Mouse (Mus musculus) embryonic stem cell, embryonic (primary cell): ENCODE measurements around the gene Ccdc180.

Experiments
- CTCF ChIA-PET, 4 experiments: fragments of 300-600 bp in 2 of 4; fragments of 350-600 bp in 2 of 4; sonication (Branson Sonifier 250); formaldehyde crosslinking; loops; one replicate each; lab custom pipeline; 2022; ENCODE audit warnings: inconsistent platforms in 2 of 4; lab: Charles Lee
- POLR2A ChIA-PET, 4 experiments: fragments of 300-600 bp in 2 of 4; fragments of 350-600 bp in 2 of 4; sonication (Branson Sonifier 250); formaldehyde crosslinking; loops; one replicate each; lab custom pipeline; 2022; ENCODE audit warnings: antibody characterized with exemption in 4 of 4, inconsistent platforms in 1 of 4; lab: Charles Lee

Ccdc180 gene

GRCm38 (mm10) chr4:45956131-45956530 lies 66.0 kb downstream of the Ccdc180 start:
- ChIA-PET CTCF (no interaction called here), POLR2A (no interaction called here)

GRCm38 (mm10) chr4:45956706-45957105 lies 66.6 kb downstream of the Ccdc180 start:
- CTCF ChIA-PET = no interaction called here
- POLR2A ChIA-PET = no interaction called here

- CTCF ChIA-PET = no interaction called here
- POLR2A ChIA-PET = interaction anchor here in 3 of 4 experiments (0.6 to 1.2 kb wide), 4 partner anchors 8 to 43 kb away, joined by 3 to 4 read pairs (median 4); no protein-coding TSS in a partner anchor
These were observed 74.8 kb downstream of the Ccdc180 start, which contains the start of gene Tdrd7 for GRCm38 (mm10) chr4:45964771-45965439. TSS of gene Tdrd7 (plus strand) at chr4:45965334.

- CTCF ChIA-PET = interaction anchor here in 2 of 4 experiments (0.6 to 1.1 kb wide), 2 partner anchors 21 to 344 kb away, joined by 3 to 6 read pairs; no protein-coding TSS in a partner anchor
These were observed 75.8 kb downstream of the Ccdc180 start for GRCm38 (mm10) chr4:45965737-45966447.

GRCm38 (mm10) chr4:45966716-45967115 lies 76.6 kb downstream of the Ccdc180 start:
- ChIA-PET POLR2A (interaction anchor here in 2 of 4 experiments (0.5 to 0.7 kb wide), 2 partner anchors 219 to 539 kb away, joined by 3 to 4 read pairs; no protein-coding TSS in a partner anchor), CTCF (interaction anchor here in 2 of 4 experiments (0.5 to 1.1 kb wide), 3 partner anchors 22 to 1536 kb away, joined by 3 to 6 read pairs (median 3); no protein-coding TSS in a partner anchor)

More at GRCm38 (mm10) chr4:45965737-45966447, 75.8 kb downstream of the Ccdc180 start:
- POLR2A ChIA-PET = interaction anchor here in 2 of 4 experiments (0.6 to 1.2 kb wide), 5 partner anchors 11 to 1114 kb away, joined by 3 to 4 read pairs (median 3); no protein-coding TSS in a partner anchor

GRCm38 (mm10) chr4:45967479-45968341 lies 77.6 kb downstream of the Ccdc180 start:
- CTCF ChIA-PET = no interaction called here
- POLR2A ChIA-PET = interaction anchor here in 1 of 4 experiments (0.5 kb wide), 1 partner anchor 400 kb away, joined by 3 read pairs; no protein-coding TSS in a partner anchor

GRCm38 (mm10) chr4:45969051-45969450 lies 78.9 kb downstream of the Ccdc180 start:
- ChIA-PET CTCF (no interaction called here), POLR2A (no interaction called here)

GRCm38 (mm10) chr4:45970048-45970560 lies 80.0 kb downstream of the Ccdc180 start:
- POLR2A ChIA-PET = interaction anchor here in 1 of 4 experiments (1.4 kb wide), 1 partner anchor 9 kb away, joined by 5 read pairs; no protein-coding TSS in a partner anchor
- CTCF ChIA-PET = interaction anchor here in 1 of 4 experiments (1.7 kb wide), 1 partner anchor 71 kb away, joined by 6 read pairs; no protein-coding TSS in a partner anchor

- CTCF ChIA-PET = interaction anchor here (0.6 to 1.8 kb wide), 18 partner anchors 9 to 960 kb away, joined by 3 to 7 read pairs (median 4); partner anchors contain the start of genes Ncbp1 (in 1 of the 4), Tstd2 (in 1 of the 4) and Zbtb5 (in 1 of the 4)
- POLR2A ChIA-PET = interaction anchor here (0.5 to 1.6 kb wide), 10 partner anchors 10 to 1216 kb away, joined by 3 to 5 read pairs (median 3); partner anchors contain the start of gene Zcchc7 (in 1 of the 4)
These were observed 81.8 kb downstream of the Ccdc180 start for GRCm38 (mm10) chr4:45971806-45972447.

GRCm38 (mm10) chr4:45972448-45972854 lies 82.3 kb downstream of the Ccdc180 start:
- ChIA-PET POLR2A (interaction anchor here in 3 of 4 experiments (0.6 to 1.6 kb wide), 9 partner anchors 8 to 1216 kb away, joined by 3 to 5 read pairs (median 3); partner anchors contain the start of gene Zcchc7 (in 1 of the 3)), CTCF (interaction anchor here (0.6 to 1.8 kb wide), 14 partner anchors 10 to 960 kb away, joined by 3 to 7 read pairs (median 4); partner anchors contain the start of genes Ncbp1 (in 1 of the 4), Tstd2 (in 1 of the 4) and Zbtb5 (in 1 of the 4))

GRCm38 (mm10) chr4:45972951-45973350 lies 82.8 kb downstream of the Ccdc180 start:
- ChIA-PET CTCF (interaction anchor here in 2 of 4 experiments (0.9 to 1.4 kb wide), 4 partner anchors 9 to 961 kb away, joined by 3 to 6 read pairs (median 4); partner anchors contain the start of genes Ncbp1 (in 1 of the 2), Tstd2 (in 1 of the 2) and Zbtb5 (in 1 of the 2)), POLR2A (interaction anchor here in 2 of 4 experiments (0.6 to 1.6 kb wide), 8 partner anchors 9 to 181 kb away, joined by 3 to 4 read pairs (median 4); no protein-coding TSS in a partner anchor)

GRCm38 (mm10) chr4:45976931-45977667 lies 87.0 kb downstream of the Ccdc180 start:
- POLR2A ChIA-PET = interaction anchor here in 1 of 4 experiments (0.5 kb wide), 1 partner anchor 11 kb away, joined by 3 read pairs; no protein-coding TSS in a partner anchor
- CTCF ChIA-PET = interaction anchor here in 1 of 4 experiments (0.6 kb wide), 1 partner anchor 406 kb away, joined by 3 read pairs; no protein-coding TSS in a partner anchor

GRCm38 (mm10) chr4:45979916-45980315 lies 89.8 kb downstream of the Ccdc180 start:
- POLR2A ChIA-PET = interaction anchor here in 1 of 4 experiments (0.7 to 1.0 kb wide), 2 partner anchors 9 to 14 kb away, joined by 3 to 5 read pairs; partner anchors contain the start of gene Tdrd7
- CTCF ChIA-PET = interaction anchor here in 1 of 4 experiments (2.0 kb wide), 1 partner anchor 46 kb away, joined by 5 read pairs; no protein-coding TSS in a partner anchor

GRCm38 (mm10) chr4:45981054-45981453 lies 91.0 kb downstream of the Ccdc180 start:
- CTCF ChIA-PET = interaction anchor here in 3 of 4 experiments (0.7 to 2.0 kb wide), 3 partner anchors 45 to 1266 kb away, joined by 3 to 5 read pairs (median 3); no protein-coding TSS in a partner anchor
- POLR2A ChIA-PET = no interaction called here

GRCm38 (mm10) chr4:45990427-45991135 lies 100.5 kb downstream of the Ccdc180 start:
- ChIA-PET POLR2A (interaction anchor here in 1 of 4 experiments (0.7 kb wide), 1 partner anchor 17 kb away, joined by 3 read pairs; no protein-coding TSS in a partner anchor), CTCF (interaction anchor here in 1 of 4 experiments (0.6 kb wide), 1 partner anchor 544 kb away, joined by 3 read pairs; no protein-coding TSS in a partner anchor)
